Mouse (Mus musculus) neural tube, embryonic 10.5 days (tissue): ENCODE measurements around the gene 1700001O22Rik.

Experiments
- DNase-seq: peaks from one replicate; pipeline ENCODE4 v3.0.0-alpha.2; 2017; ENCODE audit warnings: low spot score; ENCODE audit errors: extremely low spot score

The 1700001O22Rik gene

GRCm38 (mm10) chr2:30803604-30804003 lies at the start of gene 1700001O22Rik:
TSS of gene 1700001O22Rik (minus strand) at chr2:30803661.
- no peak for DNase-seq

DNA sequence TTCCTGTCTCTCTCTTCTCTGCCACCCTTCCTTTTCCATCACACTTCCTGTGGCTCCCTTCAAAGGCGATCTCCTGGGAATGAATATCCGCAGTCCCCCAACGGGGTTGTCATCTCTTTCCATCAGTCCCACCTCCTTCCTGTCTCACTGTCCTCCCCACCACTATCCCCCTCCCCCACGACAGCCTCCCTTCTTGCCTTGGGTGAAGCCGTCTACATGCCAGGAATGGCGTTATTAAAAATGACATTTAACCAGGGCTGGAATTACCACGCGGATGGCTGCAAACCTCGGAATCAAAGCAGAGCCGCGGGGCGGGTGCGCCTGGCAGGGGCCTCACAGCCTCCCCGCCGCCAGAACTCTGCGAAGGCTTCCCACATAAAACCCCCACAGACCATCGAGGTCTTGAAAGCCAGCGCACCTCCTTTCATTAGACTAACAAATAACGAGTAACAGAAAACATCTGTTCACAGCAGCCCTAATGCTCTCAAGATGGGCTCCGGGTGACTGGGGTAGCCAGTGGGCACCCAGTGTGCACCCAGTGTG lies 49.4 kb upstream of the 1700001O22Rik start:
- no peak for DNase-seq

- DNase-seq, result no peak
Observed at GRCm38 (mm10) chr2:30850581-30850980, 47.1 kb upstream of the 1700001O22Rik start.

- no peak for DNase-seq
Observed at GRCm38 (mm10) chr2:30848184-30848583, 44.7 kb upstream of the 1700001O22Rik start.

GRCm38 (mm10) chr2:30846723-30847122 lies 43.3 kb upstream of the 1700001O22Rik start:
- no peak for DNase-seq

- DNase-seq, result no peak
Observed at GRCm38 (mm10) chr2:30846236-30846635, 42.8 kb upstream of the 1700001O22Rik start.

- DNase-seq, result peak; percentile 52
Observed at GRCm38 (mm10) chr2:30845152-30846070, 42.0 kb upstream of the 1700001O22Rik start.

- no peak for DNase-seq
Observed at GRCm38 (mm10) chr2:30842615-30843014, 39.2 kb upstream of the 1700001O22Rik start.

DNA sequence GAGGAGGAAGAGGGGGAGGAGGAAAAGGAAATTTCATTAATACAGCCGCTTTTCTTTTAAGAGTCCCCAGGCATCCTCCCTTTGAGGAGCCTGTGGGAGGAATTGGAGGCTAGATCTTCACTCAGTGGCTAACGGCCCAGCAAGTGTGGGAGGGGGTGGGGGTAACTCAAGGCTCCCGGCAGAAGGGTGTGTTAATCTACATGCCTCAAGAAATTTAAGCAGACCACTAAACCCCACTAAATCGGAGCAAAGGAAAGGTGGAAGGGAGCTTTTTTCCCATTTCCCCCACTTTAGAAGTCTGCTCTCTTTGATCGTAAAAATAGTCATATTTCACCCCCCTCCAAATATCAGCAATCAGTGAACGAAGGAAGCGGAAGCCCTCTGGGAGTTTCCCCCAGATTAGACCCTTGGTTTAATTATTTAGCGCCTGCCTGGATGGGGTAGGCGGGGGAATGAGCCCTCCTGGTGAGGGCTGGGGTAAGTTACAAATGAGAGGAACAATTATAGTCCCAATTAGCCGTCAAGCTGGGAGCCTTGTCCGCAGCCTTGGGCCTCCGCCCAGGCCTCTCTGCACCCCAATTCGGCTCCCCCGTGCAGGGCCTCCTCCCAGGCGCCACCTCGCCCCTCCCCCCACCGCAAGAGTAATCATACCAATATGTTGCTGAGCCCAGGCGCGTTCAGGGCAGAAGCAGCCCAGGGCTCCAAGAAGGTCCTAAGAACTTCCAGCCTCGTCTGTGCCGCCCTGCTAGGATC lies 33.0 kb upstream of the 1700001O22Rik start:
- no peak for DNase-seq

- no peak for DNase-seq
Observed at GRCm38 (mm10) chr2:30834373-30835022, 31.0 kb upstream of the 1700001O22Rik start, which contains the start of gene Prrx2. TSS of gene Prrx2 (plus strand) at chr2:30834972.

- peak; percentile 47 for DNase-seq
Observed at GRCm38 (mm10) chr2:30833644-30834043, 30.2 kb upstream of the 1700001O22Rik start.

GRCm38 (mm10) chr2:30830283-30830795 lies 26.9 kb upstream of the 1700001O22Rik start, which contains the start of gene Asb6:
TSS of gene Asb6 (minus strand) at chr2:30830333.
- no peak for DNase-seq

- DNase-seq, result no peak
Observed at GRCm38 (mm10) chr2:30829315-30829714, 25.9 kb upstream of the 1700001O22Rik start.

- peak; percentile 98 for DNase-seq
Observed at GRCm38 (mm10) chr2:30827749-30828475, 24.5 kb upstream of the 1700001O22Rik start.

DNA sequence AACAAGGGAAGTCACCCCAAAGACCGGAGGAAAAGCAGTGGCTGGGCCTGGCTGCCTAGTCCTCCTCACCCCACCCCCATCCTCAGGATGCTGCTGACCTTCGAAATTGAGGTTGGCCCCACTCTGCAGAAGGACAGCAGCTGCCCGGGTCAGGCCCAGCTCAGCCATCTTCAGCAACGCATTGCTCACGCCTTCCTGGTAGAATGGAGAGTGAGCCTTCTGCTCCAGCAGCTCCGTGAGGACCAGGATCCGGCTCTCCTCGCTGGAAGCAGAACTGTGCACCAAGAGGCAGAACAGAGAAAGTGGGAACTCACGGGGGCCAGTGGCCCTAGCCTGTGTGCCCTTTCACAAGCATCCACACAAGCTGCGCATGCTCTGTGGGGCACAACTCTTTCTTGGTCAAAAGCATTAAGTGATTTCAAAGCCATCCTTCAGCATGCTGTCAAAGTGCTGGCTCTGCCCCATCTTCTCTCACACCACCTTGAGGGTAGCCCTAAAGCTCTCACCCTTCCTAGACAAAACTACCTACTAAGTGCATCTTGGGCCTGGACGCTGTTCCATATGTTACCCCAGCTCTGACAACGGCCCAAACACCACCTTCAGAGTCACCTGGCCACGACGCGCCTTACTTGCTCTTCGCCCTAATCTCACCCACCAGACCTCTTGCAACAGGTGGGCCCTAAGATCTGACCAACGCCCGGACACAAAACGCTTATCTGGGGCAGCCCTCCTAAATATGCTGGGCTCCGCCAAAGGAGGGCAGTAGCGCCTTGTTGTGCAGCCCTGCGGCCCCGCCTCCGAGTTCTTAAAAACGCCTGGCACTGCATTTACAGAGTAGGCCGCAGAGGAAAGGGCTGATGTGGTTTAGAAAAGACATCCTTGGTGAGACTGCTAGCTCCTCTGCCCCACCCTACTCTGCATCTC lies 23.6 kb upstream of the 1700001O22Rik start:
- peak; percentile 48 for DNase-seq

DNA sequence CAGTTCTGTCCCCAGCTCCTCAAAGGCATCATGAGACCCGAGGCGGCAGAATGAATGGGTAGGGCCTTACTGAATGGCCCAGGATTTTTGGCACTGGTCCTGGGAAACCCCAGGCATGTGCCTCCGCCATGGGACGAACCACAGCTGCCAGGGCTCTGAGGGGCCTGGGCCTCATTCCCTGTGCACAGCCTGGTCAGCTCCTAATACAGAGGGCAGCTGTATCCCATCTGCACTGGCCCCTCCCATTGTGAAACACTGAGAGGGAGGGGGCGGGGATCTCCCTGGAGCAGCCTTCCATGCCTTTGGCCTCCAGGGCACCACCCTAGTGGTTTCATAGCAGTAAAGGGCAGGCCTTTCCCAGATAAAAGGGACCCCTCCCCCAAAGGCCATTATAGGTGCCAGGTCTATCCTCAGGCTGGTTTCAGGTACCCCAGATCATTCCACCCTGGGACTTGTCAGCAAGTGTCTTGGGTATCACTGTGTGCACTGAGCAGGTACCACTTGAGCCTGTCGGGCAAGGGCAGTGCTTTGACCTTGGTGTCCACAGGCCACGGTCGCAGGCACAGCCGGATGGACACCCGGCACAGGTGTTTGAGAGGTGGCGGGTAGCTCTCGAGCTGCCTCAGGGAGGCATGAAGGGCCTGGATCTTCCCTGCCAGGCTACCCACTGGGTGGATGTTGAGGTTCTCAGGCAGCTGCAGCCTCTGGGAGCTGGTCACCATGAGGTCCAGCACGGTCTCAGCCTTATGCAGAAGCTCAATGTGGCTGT lies 20.1 kb upstream of the 1700001O22Rik start:
- DNase-seq, result no peak

- DNase-seq, result no peak
Observed at GRCm38 (mm10) chr2:30822460-30822859, 19.0 kb upstream of the 1700001O22Rik start.

- DNase-seq, result no peak
Observed at GRCm38 (mm10) chr2:30821073-30821472, 17.6 kb upstream of the 1700001O22Rik start.

- DNase-seq, result no peak
Observed at GRCm38 (mm10) chr2:30819873-30820272, 16.4 kb upstream of the 1700001O22Rik start.
